Mouse (Mus musculus) T-helper 17 cell (primary cell): Measurements from ENCODE around the gene Gm13119.
"Not testable (repeated sequence)": the region's sequence is repeated elsewhere in the genome, so short reads cannot be mapped to it uniquely, and the experiment has no call there.

Experiments
- in situ Hi-C, 2 experiments: fragments of 300-600 bp; cut with MboI, MseI; formaldehyde crosslinking; loops; 1 replicate in 1 of 2; 2 replicates in 1 of 2; pipeline ENCODE4 v1.15.1; 2025; ENCODE audit warnings: high pct_unique_total_duplicates in 2 of 2

Gm13119 gene

GRCm38 (mm10) chr4:144357642-144358041 lies at the start of gene Gm13119:
Gene Gm13119, plus strand, starts transcription at chr4:144357942.
- in situ Hi-C loops, result not testable (repeated sequence)

- in situ Hi-C loops, result loop anchor here in 1 of 2 experiments (25.0 kb wide), 1 partner anchor 976 kb away; the partner anchor contains the start of gene Lrrc38
Observed at GRCm38 (mm10) chr4:144312666-144313460, 44.9 kb upstream of the Gm13119 start.

- in situ Hi-C loops, result loop anchor here (5.0 kb wide), 1 partner anchor 338 kb away; the partner anchor contains the start of gene Pramef17 (in 2 of the 2)
Observed at GRCm38 (mm10) chr4:144329949-144330348, 27.8 kb upstream of the Gm13119 start, which contains the start of gene Gm13128. Gene Gm13128, plus strand, starts transcription at chr4:144330249.

- in situ Hi-C loops, result not testable (repeated sequence)
Observed at GRCm38 (mm10) chr4:144335856-144336255, 21.9 kb upstream of the Gm13119 start.

GRCm38 (mm10) chr4:144377911-144378310 lies 20.2 kb downstream of the Gm13119 start, which contains the start of gene Pramef20:
Gene Pramef20, minus strand, starts transcription at chr4:144377933.
- in situ Hi-C loops, result no loop called here

- in situ Hi-C loops, result no loop called here
Observed at GRCm38 (mm10) chr4:144396316-144396715, 38.6 kb downstream of the Gm13119 start.

- in situ Hi-C loops, result no loop called here
Observed at GRCm38 (mm10) chr4:144402712-144403111, 45.0 kb downstream of the Gm13119 start.

- in situ Hi-C loops, result no loop called here
Observed at GRCm38 (mm10) chr4:144404456-144405086, 46.8 kb downstream of the Gm13119 start.

GRCm38 (mm10) chr4:144406261-144406660 lies 48.5 kb downstream of the Gm13119 start:
- in situ Hi-C loops, result no loop called here

GRCm38 (mm10) chr4:144408290-144408689 lies 50.5 kb downstream of the Gm13119 start, which contains the start of gene Pramef12:
Gene Pramef12, minus strand, starts transcription at chr4:144408464.
- in situ Hi-C loops, result no loop called here
